In genomic region chr16:25495586-25496196, GRCm38 (mm10) we compare ENCODE assay signal across 16 mouse cellular contexts.
"Had no signal": no experiment of that assay in that cellular context is flagged by ENCODE, and none has a peak within 500 bp of the region (broad histone marks: within the 10 kb centered on the region; RNA-seq: fewer than 3 reads in every experiment).

No protein-coding gene starts in this region.

- H3K27me3 ChIP-seq: neural tube, embryonic 13.5 days; neural tube, embryonic 15.5 days; stomach, embryonic 15.5 days had no signal

- H3K9ac ChIP-seq: neural tube, embryonic 13.5 days; neural tube, embryonic 15.5 days; stomach, embryonic 15.5 days had no signal

- H3K4me2 ChIP-seq: neural tube, embryonic 13.5 days; neural tube, embryonic 15.5 days; stomach, embryonic 15.5 days had no signal

- H3K9me3 ChIP-seq: neural tube, embryonic 13.5 days; neural tube, embryonic 15.5 days; stomach, embryonic 15.5 days had no signal

- H3K36me3 ChIP-seq: neural tube, embryonic 13.5 days; neural tube, embryonic 15.5 days; stomach, embryonic 15.5 days had no signal

- H3K4me1 ChIP-seq: neural tube, embryonic 13.5 days; neural tube, embryonic 15.5 days; stomach, embryonic 15.5 days had no signal

- H3K27ac ChIP-seq: neural tube, embryonic 13.5 days; neural tube, embryonic 15.5 days; stomach, embryonic 15.5 days; stomach, postnatal 0 days had no signal

- DNase-seq: retina, postnatal 1 day; right cerebral cortex, adult 18-20 months; right cerebral cortex, postnatal 14 days; right cerebral cortex, postnatal 25 days; right cerebral cortex, postnatal 4 days; spleen, adult 18-20 months; thymus, adult 18-20 months; thymus, adult 2 months; thymus, postnatal 14 days; thymus, postnatal 25 days; thymus, postnatal 36 days; thymus, postnatal 4 days had no signal

- H3K4me3 ChIP-seq: neural tube, embryonic 13.5 days; neural tube, embryonic 15.5 days; stomach, embryonic 15.5 days had no signal
